Mouse (Mus musculus) hindbrain, postnatal 0 days (tissue): ENCODE results near the gene Xirp1. TPM values are rescaled to one million over a fixed set of nuclear protein-coding genes. Genes with fewer than 3 reads are reported as not detected.

Experiments
- ATAC-seq: fragments of 200-750 bp; cut with Nextera tagmentation; 2 replicates; pipeline ENCODE4 v1.8.0; 2017; ENCODE audit warnings: mild to moderate bottlenecking, moderate TSS enrichment, moderate library complexity
- DNase-seq: peaks from one replicate; pipeline ENCODE4 v3.0.0-alpha.2; 2015; ENCODE audit warnings: low spot score
- H3K27ac ChIP-seq: fragments of 300-500 bp; sonication (generic); 2 replicates; pipeline ENCODE4 v1.5.1; 2014; ENCODE audit warnings: mild to moderate bottlenecking
- H3K27me3 ChIP-seq: fragments of 300-500 bp; sonication (generic); 2 replicates; pipeline ENCODE4 v1.6.1; 2014; ENCODE audit warnings: low read length, mixed read lengths; ENCODE audit not compliant: insufficient read depth
- H3K36me3 ChIP-seq: fragments of 300-500 bp; sonication (generic); 2 replicates; pipeline ENCODE4 v1.6.1; 2014; ENCODE audit warnings: low read length, mixed read lengths; ENCODE audit not compliant: insufficient read depth
- H3K4me1 ChIP-seq: fragments of 300-500 bp; sonication (generic); 2 replicates; pipeline ENCODE4 v1.6.1; 2014; ENCODE audit warnings: antibody characterized with exemption, low read length, mixed read lengths; ENCODE audit not compliant: insufficient read depth
- H3K4me2 ChIP-seq: fragments of 300-500 bp; sonication (generic); 2 replicates; pipeline ENCODE4 v1.6.1; 2014; ENCODE audit warnings: low read depth, mild to moderate bottlenecking, low read length, moderate library complexity, mixed read lengths
- H3K4me3 ChIP-seq: fragments of 300-500 bp; sonication (generic); 2 replicates; pipeline ENCODE4 v1.5.1; 2014; ENCODE audit warnings: low read length
- H3K9ac ChIP-seq: fragments of 300-500 bp; sonication (generic); replicated peaks from 2 replicates; pipeline ENCODE4 v1.6.1; 2014; ENCODE audit warnings: mild to moderate bottlenecking, low read length, moderate library complexity, mixed read lengths
- H3K9me3 ChIP-seq: fragments of 300-500 bp; sonication (generic); 2 replicates; pipeline ENCODE4 v1.6.1; 2016; ENCODE audit warnings: low read length, mixed read lengths
- CTCF ChIP-seq: IDR thresholded peaks from 2 replicates; pipeline ENCODE4 v1.5.1; 2016; ENCODE audit warnings: antibody characterized with exemption, control low read depth, low read depth
- WGBS: fragments of 180-500 bp; shearing (Covaris S2); extraction: QIAGEN DNeasy Blood & Tissue Kit; methylation state at CpG from one replicate; pipeline ENCODE4 v1.1.7; 2014; 5-methylcytosine and 5-hydroxymethylcytosine counted together
- polyA plus RNA-seq: library from polyadenylated mRNA; unstranded; fragments of >200 nt; fragmentation: Nextera tagmentation; extraction: Ambion mirVana; gene quantifications from 2 replicates; pipeline ENCODE4 v1.2.1, GENCODE M21; 2015
- total RNA-seq: library from RNA; depleted of rRNA; stranded (reverse); fragments of >200 nt; gene quantifications from 2 replicates; pipeline ENCODE4 v1.2.3, GENCODE M21; 2014

Gene Xirp1
- total and polyA plus RNA-seq, 2 experiments from 2014 or later: 0.05 to 0.19 TPM

GRCm38 (mm10) chr9:119978151-119978810 is 45.1 kb downstream of the Xirp1 start:
- H3K36me3 ChIP-seq: 0 out of 2 replicates have a peak, but pooled peaks cover 3% of the 10 kb centered on the region
- H3K27ac ChIP-seq: no peak overlapping the region; the same call in 1 of the 2 replicates
- ATAC-seq: no peak
- H3K4me1 ChIP-seq: peaks cover 27% of the 10 kb centered on the region
- no peaks in the 10 kb centered on the region for H3K27me3 ChIP-seq
- H3K4me3 ChIP-seq: no peak overlapping the region
- 45% methylated on average over 9 of the region's 9 CpGs for WGBS
- no peaks in the 10 kb centered on the region for H3K9me3 ChIP-seq
- H3K9ac ChIP-seq: no peak overlapping the region
- no peak for TF ChIP-seq CTCF
- DNase-seq: peak; percentile 25
- no peak overlapping the region for H3K4me2 ChIP-seq

GRCm38 (mm10) chr9:119977557-119978060 is 45.8 kb downstream of the Xirp1 start:
- Histone ChIP-seq H3K36me3 (0 out of 2 replicates have a peak, but pooled peaks cover 5% of the 10 kb centered on the region), H3K27me3 (no peaks in the 10 kb centered on the region), H3K9me3 (no peaks in the 10 kb centered on the region), H3K4me2 (no peak overlapping the region), H3K4me1 (peaks cover 21% of the 10 kb centered on the region), H3K27ac (no peak overlapping the region; the same call in 1 of the 2 replicates), H3K4me3 (no peak overlapping the region), H3K9ac (no peak overlapping the region)
- DNase-seq: peak; percentile 61
- no peak for ATAC-seq
- no peak for TF ChIP-seq CTCF
- 32% methylated on average over 5 of the region's 5 CpGs for WGBS

GRCm38 (mm10) chr9:119976704-119977556 is 46.5 kb downstream of the Xirp1 start:
- TF ChIP-seq CTCF: no peak
- Histone ChIP-seq H3K4me3 (no peak overlapping the region), H3K4me1 (peaks cover 14% of the 10 kb centered on the region), H3K27ac (no peak overlapping the region), H3K27me3 (no peaks in the 10 kb centered on the region), H3K36me3 (0 out of 2 replicates have a peak, but pooled peaks cover 5% of the 10 kb centered on the region), H3K9ac (no peak overlapping the region), H3K4me2 (no peak overlapping the region), H3K9me3 (no peaks in the 10 kb centered on the region)
- DNase-seq: no peak
- no peak for ATAC-seq
- 64% methylated on average over 17 of the region's 17 CpGs for WGBS

- TF ChIP-seq CTCF: no peak
- Histone ChIP-seq H3K9ac (no peak overlapping the region), H3K4me1 (peaks cover 20% of the 10 kb centered on the region; the same call in 1 of the 2 replicates), H3K4me2 (no peak overlapping the region), H3K4me3 (no peak overlapping the region), H3K9me3 (no peaks in the 10 kb centered on the region), H3K36me3 (0 out of 2 replicates have a peak, but pooled peaks cover 5% of the 10 kb centered on the region), H3K27ac (no peak overlapping the region), H3K27me3 (no peaks in the 10 kb centered on the region)
- DNase-seq: no peak
- no peak for ATAC-seq
- WGBS: 95% methylated on average over 4 of the region's 4 CpGs
These were observed 48.1 kb downstream of the Xirp1 start for GRCm38 (mm10) chr9:119975286-119975685.

DNA sequence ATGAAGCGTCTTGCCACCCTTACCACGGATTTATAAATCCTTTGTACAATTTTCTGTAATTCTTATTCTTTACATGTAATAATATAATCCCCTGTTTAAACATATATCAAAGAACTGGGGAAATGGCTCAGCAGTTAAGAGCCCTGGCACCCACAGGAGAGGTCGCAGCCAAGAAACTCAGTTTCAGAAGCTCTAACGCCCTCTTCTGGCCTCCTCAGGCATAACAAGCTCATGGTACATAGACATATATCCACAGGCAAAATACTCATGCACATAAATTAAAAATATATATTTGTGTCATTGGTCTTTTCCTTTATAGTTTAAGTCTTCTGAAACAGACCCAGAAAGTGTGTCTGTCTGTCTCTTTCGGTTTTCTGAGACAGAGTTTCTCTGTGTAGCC is 48.8 kb downstream of the Xirp1 start:
- H3K4me1 ChIP-seq: peaks cover 26% of the 10 kb centered on the region; the same call in 1 of the 2 replicates
- TF ChIP-seq CTCF: peak; percentile 35
- ATAC-seq (no peak), DNase-seq (peak; percentile 6)
- no peak overlapping the region for H3K9ac ChIP-seq
- no peaks in the 10 kb centered on the region for H3K27me3 ChIP-seq
- H3K36me3 ChIP-seq: 0 out of 2 replicates have a peak, but pooled peaks cover 5% of the 10 kb centered on the region
- H3K27ac ChIP-seq: no peak overlapping the region
- no peak overlapping the region for H3K4me3 ChIP-seq
- H3K4me2 ChIP-seq: no peak overlapping the region
- 82% methylated on average over 5 of the region's 5 CpGs for WGBS
- no peaks in the 10 kb centered on the region for H3K9me3 ChIP-seq

GRCm38 (mm10) chr9:119973869-119974520 is 49.4 kb downstream of the Xirp1 start:
- H3K36me3 ChIP-seq: 0 out of 2 replicates have a peak, but pooled peaks cover 5% of the 10 kb centered on the region
- TF ChIP-seq CTCF: peak; percentile 62
- 94% methylated on average over 27 of the region's 27 CpGs for WGBS
- no peaks in the 10 kb centered on the region for H3K9me3 ChIP-seq
- H3K4me1 ChIP-seq: peaks cover 26% of the 10 kb centered on the region; the same call in 1 of the 2 replicates
- ATAC-seq: no peak
- H3K4me2 ChIP-seq: no peak overlapping the region
- no peak overlapping the region for H3K9ac ChIP-seq
- no peak overlapping the region for H3K27ac ChIP-seq
- H3K27me3 ChIP-seq: no peaks in the 10 kb centered on the region
- peak; percentile 23 for DNase-seq
- no peak overlapping the region for H3K4me3 ChIP-seq
